Mouse (Mus musculus) frontal cortex, postnatal 25 days (tissue): Measurements from ENCODE around the gene Rpl10.
A peak's percentile ranks its signal among the peaks of the same experiment; 100 is the strongest.

Experiments
- DNase-seq, 2 experiments: peaks; one replicate each; pipeline ENCODE4 v3.0.0; 2022; ENCODE audit warnings: low spot score in 2 of 2

Gene Rpl10

DNA sequence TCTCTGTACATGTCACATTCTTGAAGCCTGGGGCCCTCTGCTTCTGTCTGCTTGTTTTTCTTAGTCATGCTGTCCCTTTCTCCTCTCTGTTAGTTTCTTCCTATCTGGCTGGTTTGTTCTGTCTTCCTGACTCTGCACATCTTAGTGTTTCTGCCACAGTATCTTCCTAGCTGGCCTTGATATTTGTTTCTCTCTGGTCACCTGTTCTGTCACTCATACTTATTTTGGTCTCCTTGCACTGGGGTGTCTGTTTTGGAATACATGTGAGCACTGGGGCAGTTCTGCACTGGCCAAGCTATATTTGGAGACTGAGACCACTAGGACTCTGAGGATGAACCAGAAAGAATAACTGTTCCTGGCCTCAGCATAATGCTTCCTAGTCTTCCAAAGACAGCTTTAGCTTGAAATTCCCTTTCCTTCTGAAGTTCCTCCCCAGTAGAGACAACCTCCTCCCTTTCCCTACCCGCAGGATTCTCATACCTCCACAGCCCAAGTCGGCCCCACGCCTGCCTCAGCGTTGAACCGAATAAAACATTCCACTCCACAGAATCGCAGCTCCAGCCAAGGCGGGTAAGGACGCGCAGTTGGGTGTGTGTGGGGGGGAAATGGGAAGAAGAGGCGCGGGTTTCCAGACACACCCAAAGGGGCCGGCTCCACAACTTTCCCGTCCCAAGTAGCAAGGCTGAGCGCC is 10.6 kb downstream of the Rpl10 start:
- DNase-seq = no peak

DNA sequence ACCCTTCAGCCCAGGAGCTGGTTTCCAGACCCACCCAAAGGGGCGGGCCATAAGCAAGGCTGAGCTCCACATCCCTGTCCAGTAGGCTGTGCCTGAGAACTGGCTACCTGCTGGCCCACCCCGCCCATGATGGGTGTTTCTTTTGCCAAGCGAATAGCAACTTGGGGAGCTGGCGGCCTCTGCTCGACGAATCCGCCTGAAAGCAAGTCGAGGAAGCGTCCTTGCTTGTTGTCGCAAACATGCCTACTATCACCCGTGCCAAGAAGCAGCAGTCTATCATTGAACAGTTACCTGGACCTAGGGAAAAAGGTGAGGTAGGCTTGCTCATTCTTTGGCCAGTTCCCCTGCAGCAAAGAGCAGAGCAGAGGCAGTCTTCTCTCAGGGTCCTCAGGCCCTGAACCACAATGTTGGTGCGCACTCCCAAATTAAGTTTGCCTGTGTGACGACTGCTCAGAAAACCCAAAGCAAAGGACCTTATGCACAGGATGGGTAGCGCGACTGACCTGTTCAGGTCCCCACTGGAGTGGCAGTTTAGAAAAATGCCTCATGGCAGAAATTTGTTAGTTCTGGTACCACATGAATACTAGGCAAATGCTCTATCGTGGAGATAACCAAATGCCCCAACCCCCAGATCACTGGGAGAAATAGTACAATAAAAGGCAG is 11.3 kb downstream of the Rpl10 start, which contains the start of the genes Taz and Dnase1l1:
Gene Taz (plus strand): TSS at position 181 of the 663 bp plus-strand sequence.
Gene Dnase1l1 (minus strand): TSS at position 606 of the 663 bp plus-strand sequence.
- DNase-seq = peak in 1 of 2 experiments; percentile 25

DNA sequence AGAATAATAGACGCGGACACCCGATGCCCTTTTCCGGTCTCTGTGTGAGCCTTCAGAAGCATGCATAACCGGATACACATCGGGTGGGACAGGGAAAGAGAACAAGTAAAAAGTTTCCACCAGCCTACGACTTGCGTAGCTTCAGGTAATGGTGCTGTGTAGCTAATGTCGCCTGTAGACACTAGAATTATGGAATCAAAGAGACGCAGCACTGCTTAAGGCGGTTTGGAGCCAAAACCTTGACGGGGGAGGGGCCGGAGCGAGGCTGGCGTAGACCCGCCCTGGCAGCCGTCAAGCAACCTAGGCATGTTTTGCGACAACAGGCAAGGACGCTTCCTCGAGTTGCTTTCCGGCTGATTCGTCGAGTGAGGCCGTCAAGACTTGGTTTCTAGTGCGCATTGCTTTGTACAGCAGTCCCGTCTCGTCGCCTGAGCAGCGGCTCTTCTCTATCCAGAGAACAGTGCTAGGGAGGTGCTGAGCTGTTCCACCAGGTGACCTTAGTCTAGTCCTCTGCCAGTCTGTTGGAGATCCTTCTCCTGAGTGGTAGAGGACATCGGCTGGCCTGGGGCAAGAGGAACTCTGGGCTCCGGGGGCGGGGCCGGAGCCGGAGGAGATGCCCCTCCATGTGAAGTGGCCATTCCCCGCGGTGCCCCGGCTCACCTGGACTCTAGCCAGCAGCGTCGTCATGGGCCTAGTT is 11.9 kb downstream of the Rpl10 start:
- peak; percentile 64 to 67 for DNase-seq

DNA sequence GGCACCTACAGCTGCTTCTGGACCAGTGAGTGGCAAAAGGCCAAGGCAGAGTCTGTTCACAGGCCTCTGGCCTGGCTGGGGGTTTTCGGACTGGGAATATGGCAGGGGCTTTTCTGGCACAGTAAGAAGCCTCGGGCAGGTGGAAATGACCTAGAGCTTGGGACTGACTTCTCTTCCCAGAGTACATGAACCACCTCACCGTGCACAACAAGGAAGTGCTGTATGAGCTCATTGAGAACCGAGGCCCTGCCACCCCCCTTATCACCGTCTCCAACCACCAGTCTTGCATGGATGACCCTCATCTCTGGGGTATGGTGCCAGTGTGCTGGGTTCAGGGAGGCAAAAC is 12.5 kb downstream of the Rpl10 start:
- no peak for DNase-seq

DNA sequence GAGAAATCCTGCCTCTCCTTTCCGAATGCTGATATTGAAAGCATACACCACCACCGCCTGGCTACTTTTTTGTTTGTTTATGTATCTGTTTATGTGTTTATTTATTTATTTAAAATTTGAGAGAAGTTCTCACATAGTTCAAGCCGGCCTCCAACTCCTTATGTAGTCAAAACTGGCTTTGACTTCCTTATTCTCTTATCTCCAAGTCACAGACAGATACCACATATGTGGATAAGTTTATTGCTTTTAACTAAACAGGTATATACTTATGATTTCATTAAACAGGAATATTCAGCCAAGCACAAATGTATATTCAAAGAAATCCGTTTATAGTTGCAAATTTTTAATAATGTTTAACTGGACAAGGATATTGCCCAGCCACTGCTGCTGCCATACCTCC is 22.8 kb downstream of the Rpl10 start:
- no peak for DNase-seq

DNA sequence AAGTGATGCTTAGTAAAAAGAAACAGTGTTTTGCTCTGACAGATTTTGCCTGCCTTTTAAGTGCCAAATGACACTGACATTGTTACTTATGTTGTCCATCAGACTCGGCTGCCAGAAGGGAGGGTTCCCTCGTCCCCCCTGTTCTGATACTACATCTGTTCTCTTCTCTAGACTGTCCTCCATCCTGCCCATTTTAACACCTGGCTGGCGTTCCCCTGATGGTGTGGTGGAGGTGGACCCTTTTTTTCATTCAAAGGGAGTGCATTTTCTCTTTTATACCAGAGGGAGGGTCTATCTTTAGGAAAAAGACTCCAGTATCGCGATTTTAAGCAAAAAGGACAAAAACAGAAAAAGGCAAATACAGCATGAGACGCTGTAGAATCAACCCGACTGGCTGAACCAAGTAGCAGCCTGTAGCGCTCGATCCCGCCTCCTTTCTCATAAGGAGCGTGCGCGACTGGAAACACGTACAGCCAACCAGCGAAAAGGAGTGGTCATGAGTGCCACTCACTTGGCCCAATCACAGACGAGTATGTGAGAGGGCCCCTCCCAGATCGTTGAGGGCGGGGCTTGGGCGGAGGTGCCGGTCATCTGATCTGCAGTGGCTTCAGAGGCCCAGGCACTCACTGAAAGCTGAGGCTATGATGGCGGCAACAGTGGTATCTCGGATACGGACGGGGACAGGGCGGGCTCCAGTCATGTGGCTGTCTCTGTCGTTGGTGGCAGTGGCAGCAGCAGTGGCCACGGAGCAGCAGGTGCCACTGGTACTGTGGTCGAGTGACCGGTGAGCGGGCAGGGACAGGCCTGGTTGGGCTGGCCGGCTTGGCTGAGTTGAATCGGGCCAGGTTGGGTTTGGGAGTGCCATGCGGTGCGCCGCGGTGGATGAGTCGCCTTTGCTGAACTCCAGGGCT is 26.2 kb downstream of the Rpl10 start, which contains the start of gene Atp6ap1:
Gene Atp6ap1 (plus strand): TSS at position 560 of the 911 bp plus-strand sequence.
- peak; percentile 80 to 85 for DNase-seq

DNA sequence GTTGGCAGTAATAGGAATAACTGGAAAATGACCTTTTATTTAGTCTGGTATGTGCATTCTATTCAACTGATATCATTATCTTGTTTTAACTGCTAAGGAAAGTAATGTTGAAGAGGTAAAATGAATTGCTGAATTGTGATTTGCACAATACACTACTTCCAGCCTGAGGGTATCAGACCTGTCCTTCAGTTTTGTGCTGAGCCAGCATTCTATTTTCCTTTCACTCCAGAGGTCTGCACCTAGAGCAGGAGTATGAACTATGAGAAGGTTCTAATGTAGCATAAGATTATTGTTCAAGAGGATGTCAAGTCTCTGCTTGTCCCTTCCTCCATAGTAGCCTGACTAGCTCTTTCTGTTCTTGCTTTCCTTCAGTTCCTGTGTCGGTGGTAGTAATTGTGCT is 27.7 kb downstream of the Rpl10 start:
- DNase-seq = no peak

DNA sequence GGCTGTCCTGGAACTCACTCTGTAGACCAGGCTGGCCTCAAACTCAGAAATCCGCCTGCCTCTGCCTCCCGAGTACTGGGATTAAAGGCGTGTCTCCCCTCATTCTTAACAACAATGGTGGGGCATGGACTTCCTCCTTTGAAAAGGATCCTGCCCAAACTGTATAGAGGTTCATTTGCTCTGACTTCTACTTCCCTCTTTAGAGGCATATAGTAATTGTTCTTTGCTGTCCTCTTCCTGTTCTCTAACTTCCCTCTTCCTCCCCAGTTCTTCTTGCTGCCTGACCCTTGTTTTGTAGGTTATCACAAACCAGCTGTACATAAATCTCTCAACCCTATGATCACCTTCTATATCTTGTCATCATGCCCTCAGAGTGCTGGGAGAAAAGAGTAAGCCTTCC is 29.1 kb downstream of the Rpl10 start:
- DNase-seq = no peak

DNA sequence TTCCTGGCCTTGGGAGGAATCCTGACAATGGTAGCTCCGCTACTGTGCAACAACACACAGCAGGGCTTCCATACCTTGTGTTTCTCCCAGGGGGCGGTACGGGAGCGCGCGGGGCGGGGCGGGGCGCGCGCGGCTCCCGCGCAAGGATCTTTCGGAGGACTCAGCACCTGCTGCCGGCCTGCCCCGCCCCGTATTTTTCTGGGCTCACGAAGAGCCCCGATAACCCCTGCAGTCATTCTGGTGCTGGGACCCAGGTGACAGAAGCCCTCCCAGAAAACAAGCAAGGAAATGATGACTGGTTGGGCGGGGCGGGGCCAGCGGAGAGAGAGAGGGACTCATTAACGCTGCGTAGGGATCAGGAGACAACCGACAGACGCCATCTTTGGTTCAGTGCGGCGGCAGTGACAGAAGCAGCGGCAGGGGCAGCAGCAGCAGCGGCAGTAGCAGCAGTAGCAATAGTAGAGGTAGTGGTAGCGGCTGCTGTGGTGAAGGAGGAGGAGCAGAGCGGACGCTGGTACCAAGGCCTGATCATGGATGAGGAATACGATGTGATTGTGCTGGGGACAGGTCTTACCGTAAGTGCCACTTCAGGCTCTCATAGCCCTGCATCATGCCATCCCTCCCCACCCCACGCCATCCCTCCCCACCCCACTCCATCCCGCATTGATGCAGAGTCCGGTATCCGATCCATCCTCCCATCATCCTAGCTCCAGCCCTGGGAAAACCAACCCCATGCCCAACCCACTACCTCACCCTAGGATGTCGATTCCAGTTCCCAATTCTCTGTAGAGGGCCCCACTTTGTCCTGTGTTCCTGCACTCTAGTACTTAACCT is 34.5 kb downstream of the Rpl10 start, which contains the start of gene Gdi1:
Gene Gdi1 (plus strand): TSS at position 132 of the 834 bp plus-strand sequence.
- peak; percentile 49 to 59 for DNase-seq

DNA sequence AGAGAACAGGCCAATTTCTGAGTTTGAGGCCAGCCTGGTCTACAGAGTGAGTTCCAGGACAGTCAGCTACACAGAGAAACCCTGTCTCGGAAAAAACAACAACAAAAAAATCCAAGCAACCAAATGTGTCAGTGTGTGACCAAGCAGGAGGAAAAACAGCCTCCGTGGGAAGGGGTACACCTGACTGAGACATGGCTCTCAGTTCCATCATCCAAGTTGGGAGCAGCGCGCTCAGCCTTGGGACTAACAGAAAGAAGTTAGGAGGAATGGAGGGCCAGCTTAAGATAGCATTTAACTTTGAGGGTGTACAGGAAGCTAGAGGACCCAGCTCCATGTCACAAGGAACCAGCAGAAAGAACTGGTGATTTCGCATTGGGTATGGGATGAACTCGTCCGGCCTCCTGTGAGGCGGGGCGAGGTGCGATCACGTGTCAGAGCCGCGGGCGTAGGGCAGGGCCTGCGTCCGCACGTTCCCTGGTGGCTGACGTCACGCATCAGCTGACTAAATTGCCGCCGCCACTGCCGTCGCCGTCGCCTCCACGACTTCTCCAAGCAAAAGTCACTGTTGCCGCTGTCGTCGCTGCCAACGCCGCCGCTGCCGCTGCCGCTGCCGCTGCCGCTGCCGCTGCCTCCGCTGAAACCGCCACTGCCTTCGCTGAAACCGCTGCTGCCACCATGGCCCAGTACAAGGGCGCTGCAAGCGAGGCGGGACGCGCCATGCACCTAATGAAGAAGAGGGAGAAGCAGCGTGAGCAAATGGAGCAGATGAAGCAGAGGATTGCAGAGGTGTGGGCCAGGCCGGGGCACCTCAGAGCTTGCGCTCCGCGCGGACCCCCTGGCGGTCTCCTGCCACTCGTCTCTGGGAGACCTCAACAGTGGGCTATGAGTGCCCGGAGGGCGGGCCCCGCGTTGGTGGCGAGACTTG is 42.2 kb downstream of the Rpl10 start, which contains the start of gene Fam50a:
Gene Fam50a (plus strand): TSS at position 494 of the 925 bp plus-strand sequence.
- DNase-seq = peak; percentile 55 to 76
